Mouse (Mus musculus) stomach, embryonic 14.5 days (tissue): Measurements from ENCODE around the gene Gm21118. TPM values are rescaled to one million over a fixed set of nuclear protein-coding genes. Genes with fewer than 3 reads are reported as not detected.
"Not testable (repeated sequence)": the region's sequence is repeated elsewhere in the genome, so short reads cannot be mapped to it uniquely, and the experiment has no call there.

Experiments
- ATAC-seq: fragments of 200-750 bp; cut with Nextera tagmentation; 2 replicates; pipeline ENCODE4 v1.8.0; 2017; ENCODE audit warnings: low read depth, moderate TSS enrichment; ENCODE audit not compliant: insufficient number of reproducible peaks, insufficient read depth, low FRiP score
- H3K27ac ChIP-seq: fragments of 300-500 bp; sonication (generic); 2 replicates; pipeline ENCODE4 v1.5.1; 2014; ENCODE audit warnings: mild to moderate bottlenecking, low read length, moderate library complexity, mixed read lengths
- H3K27me3 ChIP-seq: fragments of 300-500 bp; sonication (generic); 2 replicates; pipeline ENCODE4 v1.6.1; 2014; ENCODE audit warnings: low read length, control low read depth, mixed read lengths; ENCODE audit not compliant: control insufficient read depth, insufficient read depth
- H3K36me3 ChIP-seq: fragments of 300-500 bp; sonication (generic); 2 replicates; pipeline ENCODE4 v1.6.1; 2014; ENCODE audit warnings: mild to moderate bottlenecking, control low read depth, low read length, moderate library complexity, mixed read lengths; ENCODE audit not compliant: control insufficient read depth, insufficient read depth
- H3K4me1 ChIP-seq: fragments of 300-500 bp; sonication (generic); 2 replicates; pipeline ENCODE4 v1.6.1; 2014; ENCODE audit warnings: low read length, control low read depth, mixed read lengths; ENCODE audit not compliant: control insufficient read depth, insufficient read depth
- H3K4me2 ChIP-seq: fragments of 300-500 bp; sonication (generic); replicated peaks from 2 replicates; pipeline ENCODE4 v1.6.1; 2014; ENCODE audit warnings: low read depth, low read length, control low read depth
- H3K4me3 ChIP-seq: fragments of 300-500 bp; sonication (generic); 2 replicates; pipeline ENCODE4 v1.5.1; 2014; ENCODE audit warnings: low read depth, low read length, control low read depth
- H3K9ac ChIP-seq: fragments of 300-500 bp; sonication (generic); replicated peaks from 2 replicates; pipeline ENCODE4 v1.6.1; 2014; ENCODE audit warnings: low read depth, mild to moderate bottlenecking, control low read depth, low read length, moderate library complexity, mixed read lengths
- H3K9me3 ChIP-seq: fragments of 300-500 bp; sonication (generic); 2 replicates; pipeline ENCODE4 v1.6.1; 2016; ENCODE audit warnings: low read depth, low read length, control low read depth; ENCODE audit not compliant: control insufficient read depth
- WGBS: fragments of 180-500 bp; shearing (Covaris S2); extraction: QIAGEN DNeasy Blood & Tissue Kit; methylation state at CpG from one replicate; pipeline ENCODE4 v1.1.7; 2014; 5-methylcytosine and 5-hydroxymethylcytosine counted together
- polyA plus RNA-seq: library from polyadenylated mRNA; unstranded; fragments of >200 nt; fragmentation: Nextera tagmentation; extraction: Ambion mirVana; gene quantifications from 2 replicates; pipeline ENCODE4 v1.2.1, GENCODE M21; 2014

Gene Gm21118
- polyA plus RNA-seq: not detected in 2 replicates

DNA sequence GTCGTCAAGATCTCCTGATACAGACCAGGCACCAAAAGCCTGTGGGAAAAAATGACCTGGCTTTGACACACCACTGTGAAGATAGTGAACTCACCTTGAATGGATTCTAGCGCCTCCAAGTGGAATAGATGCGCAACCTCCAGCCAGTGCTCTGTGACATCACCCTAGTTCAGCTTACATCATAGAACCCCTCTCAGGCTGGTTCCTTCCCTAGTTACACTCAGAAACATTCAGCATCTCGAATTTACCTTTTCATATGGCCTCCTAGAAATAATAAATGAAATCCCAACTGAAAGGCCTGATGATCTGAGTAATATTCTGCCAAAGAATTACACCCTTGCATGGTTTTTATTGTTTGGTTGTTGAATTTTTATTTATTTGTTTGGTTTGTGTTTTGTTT lies at the start of gene Gm21118:
Gm21118 (minus strand) TSS at position 101 of the 400 bp plus-strand sequence.
- H3K27ac ChIP-seq, H3K4me2 ChIP-seq, H3K36me3 ChIP-seq, H3K4me3 ChIP-seq, H3K9ac ChIP-seq, H3K27me3 ChIP-seq, H3K4me1 ChIP-seq, ATAC-seq, H3K9me3 ChIP-seq: not testable (repeated sequence)
- no CpG with 5 or more reads among the region's 4 CpGs for WGBS

DNA sequence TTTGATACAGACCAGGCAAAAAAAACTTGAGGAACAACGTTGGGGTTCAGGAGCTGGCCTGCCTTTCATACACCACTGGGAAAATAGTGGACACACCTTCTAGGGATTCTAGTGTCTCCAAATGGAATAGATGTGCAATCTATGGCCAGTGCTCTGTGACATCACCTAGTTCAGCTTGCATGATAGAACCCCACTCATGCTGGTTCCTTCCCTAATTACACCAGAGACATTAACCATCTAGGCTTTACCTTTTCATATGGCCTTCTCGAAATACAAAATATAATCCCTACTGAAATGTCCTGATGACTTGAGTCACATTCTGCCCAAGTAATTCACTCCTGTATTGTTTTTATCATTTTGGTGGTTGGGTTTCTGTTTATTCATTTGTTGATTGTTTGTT lies 29.7 kb upstream of the Gm21118 start, which contains the start of the genes Gm29423 and Gm29644:
Gm29423 (minus strand) TSS at position 101 of the 400 bp plus-strand sequence.
Gm29644 (minus strand) TSS at position 157 of the 400 bp plus-strand sequence.
- no CpG with 5 or more reads among the region's 2 CpGs for WGBS
- not testable (repeated sequence) for H3K4me2 ChIP-seq, H3K9me3 ChIP-seq, H3K4me3 ChIP-seq, H3K36me3 ChIP-seq, ATAC-seq, H3K4me1 ChIP-seq, H3K27ac ChIP-seq, H3K27me3 ChIP-seq, H3K9ac ChIP-seq

Other genes starting within 250 kb of the Gm21118 start
- not detected in 2 replicates for gene Gm29423, start 29.6 kb upstream of the Gm21118 start, polyA plus RNA-seq
- gene Gm29644, start 29.7 kb upstream of the Gm21118 start, polyA plus RNA-seq: not detected in 2 replicates
- not detected in 2 replicates for gene Gm20888, start 168.2 kb upstream of the Gm21118 start, polyA plus RNA-seq